Mouse (Mus musculus): Measurements from ENCODE around the gene Dnajb14. TPM values are rescaled to one million over a fixed set of nuclear protein-coding genes. Genes with fewer than 3 reads are reported as not detected.
A peak's percentile ranks its signal among the peaks of the same experiment; 100 is the strongest.

Dnajb14 gene
- 100 to 1,000 TPM in 4 of 26 experiments, 10 to 100 TPM in 22; 18.1 to 133 (median 45.6) TPM for total RNA-seq (2018; cell fraction: chromatin; rRNA removed)
- total RNA-seq (2018; cell fraction: cytosol; rRNA removed) = 10 to 100 TPM in 25 of 26 experiments, 1 to 10 TPM in 1; 10.0 to 52.7 (median 19.8) TPM
- total RNA-seq (2018; cell fraction: nucleus; rRNA removed) = 100 to 1,000 TPM in 2 of 26 experiments, 10 to 100 TPM in 24; 15.0 to 122 (median 33.7) TPM
- polyA plus RNA-seq (2018) = 20.4 to 33.0 TPM (median 25.9 TPM) in 3 replicates

DNA sequence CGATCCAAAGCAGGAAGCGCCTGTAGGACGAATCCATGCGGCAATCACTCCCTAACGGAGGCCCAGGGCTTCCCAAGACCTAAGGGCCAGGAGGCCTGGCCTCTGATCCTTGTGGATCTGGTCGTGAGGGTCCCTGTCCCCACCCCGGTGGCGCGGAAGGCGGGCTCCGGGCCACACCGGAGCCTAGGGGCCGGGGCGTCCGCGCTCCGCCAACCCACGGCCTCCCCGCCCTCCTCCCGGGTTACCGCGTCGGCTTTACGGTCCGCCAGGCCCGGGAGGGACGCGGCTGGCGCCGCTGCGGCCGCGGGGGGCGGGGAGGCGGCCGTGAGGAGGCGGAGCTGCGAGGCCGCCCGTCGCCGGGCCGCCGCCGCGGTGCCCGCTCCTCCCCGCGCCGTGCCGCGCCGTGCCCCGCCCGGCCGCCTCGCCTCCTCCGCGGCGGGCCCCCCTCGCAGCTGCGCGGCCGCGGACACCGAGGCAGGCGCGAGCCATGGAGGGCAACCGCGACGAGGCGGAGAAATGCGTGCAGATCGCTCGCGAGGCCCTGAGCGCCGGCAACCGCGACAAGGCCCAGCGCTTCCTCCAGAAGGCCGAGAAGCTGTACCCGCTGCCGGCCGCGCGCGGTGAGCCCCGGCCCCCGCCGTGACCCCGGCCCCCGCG is at the start of gene Dnajb14:
Dnajb14 (plus strand) TSS at position 239 of the 657 bp plus-strand sequence.
- 1% methylated on average over 60 of the region's 94 CpGs for WGBS (ENCODE audit: missing documents)
- peak within 1 kb of the TSS; percentile 83 for H3K27ac ChIP-seq
- peaks cover 59% of the 10 kb centered on the region for H3K79me2 ChIP-seq (ENCODE audit: inconsistent target)
- H3K4me3 ChIP-seq (ENCODE audit: inconsistent target) = peak within 1 kb of the TSS; percentile 71
- no peaks in the 10 kb centered on the region for H3K36me3 ChIP-seq (ENCODE audit: inconsistent target)

DNA sequence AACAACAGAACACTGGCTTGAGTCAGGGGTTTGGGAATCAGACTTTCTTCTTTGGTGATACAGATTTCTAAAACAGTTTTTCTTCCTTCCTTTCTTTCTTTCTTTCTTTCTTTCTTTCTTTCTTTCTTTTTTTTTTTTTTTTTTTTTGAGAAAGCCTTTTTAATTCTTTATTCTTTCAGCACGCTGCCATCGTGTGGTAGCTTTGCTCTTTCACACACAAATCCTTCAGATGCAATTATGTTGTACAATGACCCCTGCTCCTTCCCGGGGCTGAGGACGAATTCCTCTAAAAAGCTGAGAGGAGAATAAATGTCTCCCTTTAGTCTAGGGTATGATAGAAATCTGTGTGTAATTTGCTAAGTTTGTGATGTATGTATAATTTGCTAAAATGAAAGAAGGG is 48.8 kb upstream of the Dnajb14 start:
- Histone ChIP-seq H3K4me3 (ENCODE audit: inconsistent target) (no peak overlapping the region), H3K79me2 (ENCODE audit: inconsistent target) (no peaks in the 10 kb centered on the region), H3K36me3 (ENCODE audit: inconsistent target) (no peaks in the 10 kb centered on the region), H3K27ac (no peak overlapping the region)
- WGBS (ENCODE audit: missing documents) = 80% methylated on average over 1 of the region's 4 CpGs

DNA sequence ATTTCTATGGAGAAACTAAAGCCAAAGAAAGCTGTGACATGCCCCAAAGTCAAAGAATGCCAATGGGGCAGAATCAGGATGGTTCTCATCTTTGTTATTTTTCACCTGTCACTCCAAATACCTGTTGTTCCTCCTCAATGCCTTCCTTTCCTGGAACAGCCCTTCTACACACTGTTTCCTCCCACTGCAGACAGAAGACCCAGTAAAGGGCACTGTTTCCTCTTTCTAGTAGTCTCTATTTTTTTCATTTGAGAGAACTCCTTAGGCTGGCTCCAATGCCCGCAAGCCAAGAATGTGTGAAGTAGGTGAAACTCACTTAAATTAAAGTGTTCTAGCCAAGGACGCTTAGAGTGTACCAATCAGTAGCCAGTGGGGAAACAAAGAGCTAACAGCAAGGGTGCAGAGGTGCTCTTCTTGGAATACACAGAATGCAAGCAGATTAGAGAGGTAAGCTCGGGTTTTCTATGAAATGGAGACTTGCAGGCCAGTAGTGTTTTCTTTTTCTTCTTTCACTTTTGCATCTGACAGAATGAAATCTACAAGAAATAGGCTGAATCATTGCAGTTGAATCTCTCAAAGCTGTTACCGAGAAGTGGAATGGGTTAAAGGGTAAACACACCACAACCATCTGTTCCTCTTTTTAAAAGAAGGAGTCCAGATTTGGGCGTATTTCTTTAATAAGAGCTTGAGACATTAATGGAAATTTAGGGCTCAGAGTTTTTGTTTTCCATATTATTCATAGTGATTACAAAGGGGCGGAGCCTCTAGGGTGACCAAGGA is 46.6 kb upstream of the Dnajb14 start:
- WGBS (ENCODE audit: missing documents) = 24% methylated on average over 6 of the region's 6 CpGs
- H3K79me2 ChIP-seq (ENCODE audit: inconsistent target) = no peaks in the 10 kb centered on the region
- no peaks in the 10 kb centered on the region for H3K36me3 ChIP-seq (ENCODE audit: inconsistent target)
- H3K27ac ChIP-seq = peak overlapping the region; percentile 22; the same call in 1 of the 2 replicates
- no peak overlapping the region for H3K4me3 ChIP-seq (ENCODE audit: inconsistent target)

DNA sequence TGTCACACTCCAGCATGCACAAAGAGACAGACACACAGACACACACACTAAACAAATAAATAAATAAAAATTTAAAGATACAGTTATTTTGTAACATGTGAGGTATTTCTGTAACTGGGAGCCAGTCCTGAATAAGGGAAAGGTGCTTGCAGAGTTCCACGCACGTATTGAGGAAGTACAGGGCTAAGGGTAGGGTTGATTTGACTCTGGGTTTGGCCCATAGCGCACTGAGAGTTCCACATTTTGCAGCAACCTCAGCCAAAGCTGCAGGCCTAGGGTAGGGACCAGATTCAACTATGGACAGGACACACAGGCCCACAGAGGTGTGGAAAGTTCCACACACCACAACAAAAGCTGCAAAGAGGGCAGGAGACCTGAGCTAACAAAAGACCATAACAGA is 44.2 kb upstream of the Dnajb14 start:
- H3K36me3 ChIP-seq (ENCODE audit: inconsistent target) = no peaks in the 10 kb centered on the region
- 41% methylated on average over 3 of the region's 3 CpGs for WGBS (ENCODE audit: missing documents)
- no peaks in the 10 kb centered on the region for H3K79me2 ChIP-seq (ENCODE audit: inconsistent target)
- H3K27ac ChIP-seq = no peak overlapping the region
- H3K4me3 ChIP-seq (ENCODE audit: inconsistent target) = no peak overlapping the region

DNA sequence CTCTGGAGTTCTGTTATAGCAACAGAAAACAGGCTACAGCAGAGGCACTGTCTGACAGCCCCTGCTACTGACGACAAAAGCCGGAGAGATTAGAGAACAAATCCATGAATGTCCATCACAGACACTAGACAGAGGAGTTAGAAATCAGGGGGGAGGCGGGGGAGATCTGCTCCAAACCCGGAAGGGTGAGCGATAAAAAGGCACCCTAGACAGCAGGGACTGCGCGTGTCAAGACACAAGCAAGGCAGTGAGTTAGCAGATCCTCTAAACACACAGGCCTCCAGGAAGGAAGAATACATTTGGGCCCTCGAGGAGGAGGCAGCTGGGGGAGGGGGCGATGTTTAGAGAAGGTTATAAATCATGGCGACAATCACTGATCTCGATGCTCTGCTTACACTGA is 39.8 kb upstream of the Dnajb14 start:
- no peaks in the 10 kb centered on the region for H3K79me2 ChIP-seq (ENCODE audit: inconsistent target)
- 54% methylated on average over 11 of the region's 11 CpGs for WGBS (ENCODE audit: missing documents)
- no peaks in the 10 kb centered on the region for H3K36me3 ChIP-seq (ENCODE audit: inconsistent target)
- no peak overlapping the region for H3K4me3 ChIP-seq (ENCODE audit: inconsistent target)
- H3K27ac ChIP-seq = no peak overlapping the region

DNA sequence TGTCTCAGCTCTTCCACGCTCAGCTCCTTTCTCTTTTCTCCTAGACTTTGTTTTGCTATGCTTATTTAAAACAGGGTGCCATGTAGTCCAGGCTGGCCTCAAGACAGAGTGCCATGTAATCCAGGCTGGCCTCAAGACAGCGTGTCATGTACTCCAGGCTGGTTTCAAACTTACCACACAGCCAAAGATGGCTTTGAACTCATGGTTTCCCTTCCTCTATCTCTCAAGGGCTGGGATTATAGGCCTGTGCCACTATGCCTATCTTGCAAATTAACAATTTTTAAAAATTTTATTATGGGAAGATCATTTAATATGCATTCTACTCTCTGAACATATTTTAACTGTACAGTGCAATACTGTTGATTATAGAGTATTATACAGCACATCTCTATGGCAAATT is 36.3 kb upstream of the Dnajb14 start:
- 80% methylated on average over 2 of the region's 2 CpGs for WGBS (ENCODE audit: missing documents)
- Histone ChIP-seq H3K27ac (no peak overlapping the region), H3K4me3 (ENCODE audit: inconsistent target) (no peak overlapping the region), H3K79me2 (ENCODE audit: inconsistent target) (no peaks in the 10 kb centered on the region), H3K36me3 (ENCODE audit: inconsistent target) (no peaks in the 10 kb centered on the region)

DNA sequence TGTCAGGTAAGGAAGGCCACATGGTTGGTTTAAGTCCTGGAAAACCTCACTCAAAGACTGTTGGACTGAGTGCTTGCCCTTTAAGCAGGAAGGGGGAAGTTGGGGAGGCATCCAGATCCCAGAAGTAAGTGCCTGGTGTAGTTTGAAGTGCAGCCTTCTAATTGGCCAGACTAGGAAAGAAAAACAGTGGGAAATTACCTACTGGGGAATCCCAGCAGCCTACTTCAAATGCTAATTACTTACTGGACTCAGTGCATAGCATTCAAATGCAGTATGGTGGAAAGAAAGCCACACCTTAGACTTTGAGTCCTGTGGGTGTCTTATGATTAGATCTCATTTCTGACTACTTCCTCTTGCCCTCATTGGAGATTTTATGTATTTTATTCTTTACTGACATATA is 34.3 kb upstream of the Dnajb14 start:
- no peak overlapping the region for H3K27ac ChIP-seq
- H3K36me3 ChIP-seq (ENCODE audit: inconsistent target) = no peaks in the 10 kb centered on the region

DNA sequence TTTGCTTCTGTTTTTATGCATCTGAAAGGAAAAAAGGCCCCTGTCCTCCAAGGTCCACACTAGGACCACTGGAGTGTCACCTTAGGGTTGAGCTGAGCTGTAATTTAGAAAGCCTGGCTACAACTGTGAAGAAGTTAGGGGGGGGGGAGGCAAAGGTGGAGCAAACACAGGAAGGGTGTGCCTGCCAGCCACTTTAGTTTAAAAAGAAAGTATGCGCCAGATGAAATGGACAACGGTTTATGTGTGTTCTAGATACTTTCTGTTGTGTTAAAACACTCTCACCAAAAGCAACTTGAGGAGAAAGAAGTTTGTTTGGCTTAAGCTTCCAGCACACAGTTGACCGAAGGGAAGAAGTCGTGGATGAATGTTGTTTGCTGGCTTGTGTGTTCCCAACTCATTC is 33.8 kb upstream of the Dnajb14 start:
- no peaks in the 10 kb centered on the region for H3K36me3 ChIP-seq (ENCODE audit: inconsistent target)
- WGBS (ENCODE audit: missing documents) = 87% methylated on average over 4 of the region's 4 CpGs
- H3K4me3 ChIP-seq (ENCODE audit: inconsistent target) = no peak overlapping the region
- H3K27ac ChIP-seq = no peak overlapping the region
- H3K79me2 ChIP-seq (ENCODE audit: inconsistent target) = no peaks in the 10 kb centered on the region

More for the DNA sequence above, 34.3 kb upstream of the Dnajb14 start:
- H3K79me2 ChIP-seq (ENCODE audit: inconsistent target) = no peaks in the 10 kb centered on the region
- H3K4me3 ChIP-seq (ENCODE audit: inconsistent target) = no peak overlapping the region

DNA sequence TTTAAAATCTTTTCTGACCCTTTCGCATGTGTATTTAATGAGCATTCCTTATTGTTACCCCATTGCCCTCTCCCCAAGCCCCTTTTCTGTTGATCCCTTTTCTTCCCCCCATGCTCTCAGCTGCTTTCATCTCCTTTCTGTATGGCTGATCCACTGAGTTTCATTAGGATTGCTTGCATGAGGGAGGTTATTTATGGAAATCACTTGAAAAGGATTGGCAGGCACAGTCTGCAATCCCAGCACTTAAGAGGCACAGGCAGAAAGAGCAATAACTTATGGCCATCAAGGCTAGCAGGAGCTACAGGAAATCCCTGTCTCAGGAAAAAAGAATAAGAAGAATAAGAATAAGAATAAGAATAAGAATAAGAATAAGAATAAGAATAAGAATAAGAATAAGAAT is 30.9 kb upstream of the Dnajb14 start:
- no peak overlapping the region for H3K4me3 ChIP-seq (ENCODE audit: inconsistent target)
- WGBS (ENCODE audit: missing documents) = 95% methylated on average over 1 of the region's 1 CpGs
- H3K79me2 ChIP-seq (ENCODE audit: inconsistent target) = no peaks in the 10 kb centered on the region
- no peak overlapping the region for H3K27ac ChIP-seq
- no peaks in the 10 kb centered on the region for H3K36me3 ChIP-seq (ENCODE audit: inconsistent target)

DNA sequence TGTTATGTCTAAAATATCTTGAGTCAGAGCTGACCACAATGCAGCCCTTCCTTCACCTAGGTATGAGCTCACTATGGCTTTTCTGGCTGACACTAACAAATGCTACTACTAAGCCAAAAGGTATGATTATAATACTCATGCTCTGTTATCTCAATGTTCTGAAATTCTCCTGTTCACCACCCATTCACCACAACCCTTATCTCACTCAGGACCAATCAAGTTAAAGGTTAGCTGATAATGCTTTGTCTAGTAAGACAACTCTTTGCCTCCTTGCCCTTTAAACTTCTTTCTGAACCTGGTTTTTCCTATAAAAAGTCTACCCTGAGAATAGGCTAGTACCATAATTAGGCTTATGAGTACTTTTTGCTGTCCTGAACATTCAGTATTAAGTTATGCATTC is 29.3 kb upstream of the Dnajb14 start:
- no peak overlapping the region for H3K27ac ChIP-seq

DNA sequence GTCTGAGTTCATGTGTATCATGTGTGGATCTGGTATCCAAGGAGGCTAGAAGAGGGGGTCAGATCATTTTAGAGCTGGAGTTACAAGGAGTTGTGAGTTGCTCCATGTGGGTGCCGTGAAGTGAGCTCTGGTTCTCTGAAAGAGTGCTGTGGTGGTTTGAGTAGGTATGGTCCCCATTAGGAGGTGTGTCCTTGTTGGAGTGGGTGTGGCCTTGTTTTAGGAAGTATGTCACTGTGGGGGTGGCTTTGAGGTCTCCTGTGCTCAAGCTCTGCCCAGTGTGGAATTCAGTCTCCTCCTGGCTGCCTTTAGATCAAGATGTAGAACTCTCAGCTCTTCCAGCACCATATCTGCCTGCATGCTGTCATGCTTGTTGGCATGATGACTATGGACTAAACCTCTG is 24.5 kb upstream of the Dnajb14 start:
- Histone ChIP-seq H3K4me3 (ENCODE audit: inconsistent target) (no peak overlapping the region), H3K36me3 (ENCODE audit: inconsistent target) (no peaks in the 10 kb centered on the region), H3K27ac (no peak overlapping the region), H3K79me2 (ENCODE audit: inconsistent target) (no peaks in the 10 kb centered on the region)
- WGBS (ENCODE audit: missing documents) = 100% methylated on average over 1 of the region's 1 CpGs

More for the DNA sequence above, 29.3 kb upstream of the Dnajb14 start:
- H3K36me3 ChIP-seq (ENCODE audit: inconsistent target) = no peaks in the 10 kb centered on the region
- no peak overlapping the region for H3K4me3 ChIP-seq (ENCODE audit: inconsistent target)
- no peaks in the 10 kb centered on the region for H3K79me2 ChIP-seq (ENCODE audit: inconsistent target)

DNA sequence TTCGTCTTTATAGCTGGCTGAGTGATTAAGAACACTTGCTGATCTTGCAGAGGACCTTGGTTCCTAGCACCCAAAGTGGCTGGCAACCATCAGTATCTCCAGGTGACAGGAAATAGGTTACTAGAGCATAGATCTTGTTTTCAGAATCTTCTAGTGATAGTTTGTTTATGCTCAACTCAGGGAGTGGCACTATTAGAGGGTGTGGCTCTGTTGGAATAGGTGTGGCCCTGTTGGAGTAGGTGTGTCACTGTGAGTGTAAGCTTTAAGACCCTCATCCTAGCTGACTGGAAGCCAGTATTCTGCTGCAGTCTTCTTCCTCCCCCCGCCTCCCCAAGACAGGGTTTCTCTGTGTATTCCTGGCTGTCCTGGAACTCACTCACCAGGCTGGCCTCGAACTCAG is 23.2 kb upstream of the Dnajb14 start:
- WGBS (ENCODE audit: missing documents) = 93% methylated on average over 3 of the region's 3 CpGs
- H3K27ac ChIP-seq = no peak overlapping the region
- no peak overlapping the region for H3K4me3 ChIP-seq (ENCODE audit: inconsistent target)
- H3K36me3 ChIP-seq (ENCODE audit: inconsistent target) = no peaks in the 10 kb centered on the region
- H3K79me2 ChIP-seq (ENCODE audit: inconsistent target) = no peaks in the 10 kb centered on the region

DNA sequence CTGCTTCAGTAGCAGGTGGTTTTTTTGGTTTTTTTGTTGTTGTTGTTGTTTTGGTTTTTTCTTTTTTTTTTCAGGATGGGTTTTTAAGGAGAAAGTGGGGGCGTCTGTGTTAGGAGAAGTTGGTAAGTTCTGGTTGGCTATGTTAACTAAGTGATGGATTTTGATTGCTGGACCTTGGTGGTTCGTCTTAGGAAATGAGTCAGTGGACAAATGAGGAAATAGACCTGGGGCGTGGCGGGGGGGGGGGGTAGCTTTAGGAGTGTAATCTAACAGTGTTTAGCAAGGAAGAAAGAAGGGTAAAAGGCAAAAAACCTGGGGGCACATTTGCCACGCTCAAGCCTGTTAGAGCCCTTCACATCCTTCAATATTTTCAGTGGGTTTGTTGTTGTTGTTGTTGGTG is 20.9 kb upstream of the Dnajb14 start:
- Histone ChIP-seq H3K79me2 (ENCODE audit: inconsistent target) (no peaks in the 10 kb centered on the region), H3K4me3 (ENCODE audit: inconsistent target) (no peak overlapping the region), H3K36me3 (ENCODE audit: inconsistent target) (no peaks in the 10 kb centered on the region), H3K27ac (peak overlapping the region; percentile 52)
- 10% methylated on average over 5 of the region's 5 CpGs for WGBS (ENCODE audit: missing documents)

DNA sequence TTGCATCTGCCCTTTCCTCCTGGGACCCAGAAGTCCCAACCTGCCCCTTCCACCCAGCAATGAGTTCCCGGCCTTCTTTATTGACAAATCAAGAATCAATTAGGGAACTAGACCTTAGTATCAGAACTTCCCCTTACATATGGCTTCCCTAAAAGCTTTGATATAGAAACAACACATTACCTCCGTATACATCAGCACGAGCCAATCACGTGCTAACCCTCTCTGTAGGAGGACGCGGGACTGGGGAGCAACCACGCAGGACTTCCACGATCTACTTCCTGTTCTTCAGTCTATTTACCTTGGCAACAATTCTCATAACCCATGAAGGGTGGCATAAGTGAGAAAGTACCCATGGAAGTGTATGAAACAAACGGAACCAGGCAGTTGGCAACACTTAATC is 19.1 kb upstream of the Dnajb14 start:
- H3K4me3 ChIP-seq (ENCODE audit: inconsistent target) = no peak overlapping the region
- no peaks in the 10 kb centered on the region for H3K79me2 ChIP-seq (ENCODE audit: inconsistent target)
- H3K36me3 ChIP-seq (ENCODE audit: inconsistent target) = no peaks in the 10 kb centered on the region
- 46% methylated on average over 9 of the region's 9 CpGs for WGBS (ENCODE audit: missing documents)
- no peak overlapping the region for H3K27ac ChIP-seq

DNA sequence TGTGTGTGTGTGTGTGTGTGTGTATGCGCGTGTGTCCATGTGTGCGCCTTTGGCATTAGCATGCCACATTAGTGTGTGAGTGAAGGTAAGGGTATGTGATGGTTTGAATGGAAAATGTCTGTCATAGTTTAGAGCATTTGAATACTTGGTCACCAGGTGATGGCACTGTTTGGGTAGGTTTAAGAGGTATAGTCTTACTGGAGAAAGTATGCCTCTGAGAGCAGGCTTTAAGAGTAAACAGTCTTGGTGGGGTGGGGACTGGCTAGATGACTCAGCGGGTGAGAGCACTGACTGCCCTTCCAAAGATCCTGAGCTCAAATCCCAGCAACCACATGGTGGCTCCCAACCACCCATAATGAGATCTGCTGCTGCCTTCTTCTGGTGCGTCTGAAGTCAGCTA is 17.8 kb upstream of the Dnajb14 start:
- Histone ChIP-seq H3K27ac (no peak overlapping the region), H3K79me2 (ENCODE audit: inconsistent target) (no peaks in the 10 kb centered on the region)
- 91% methylated on average over 4 of the region's 5 CpGs for WGBS (ENCODE audit: missing documents)

More for the DNA sequence above, 17.8 kb upstream of the Dnajb14 start:
- Histone ChIP-seq H3K36me3 (ENCODE audit: inconsistent target) (no peaks in the 10 kb centered on the region), H3K4me3 (ENCODE audit: inconsistent target) (no peak overlapping the region)

Measured in macrophage (primary cell).